Mouse (Mus musculus) layer of hippocampus, adult 11-12 months (tissue): ENCODE measurements around the gene Tas2r134.

Source experiments
- DNase-seq: peaks from one replicate; pipeline ENCODE4 v3.0.0; 2022; ENCODE audit warnings: low spot score

Gene Tas2r134

GRCm38 (mm10) chr2:51627211-51627610, at the start of gene Tas2r134:
Gene Tas2r134 (plus strand): TSS chr2:51627511.
- no peak for DNase-seq

- DNase-seq: no peak
These were observed 47.5 kb upstream of the Tas2r134 start for GRCm38 (mm10) chr2:51579767-51580166.

- no peak for DNase-seq
These were observed 43.0 kb upstream of the Tas2r134 start for GRCm38 (mm10) chr2:51584050-51585046.

- DNase-seq: no peak
These were observed 39.0 kb upstream of the Tas2r134 start for GRCm38 (mm10) chr2:51588336-51588735.

GRCm38 (mm10) chr2:51588895-51589294, 38.4 kb upstream of the Tas2r134 start:
- DNase-seq: no peak

- no peak for DNase-seq
These were observed 37.7 kb upstream of the Tas2r134 start for GRCm38 (mm10) chr2:51589627-51590026.

- DNase-seq: no peak
These were observed 37.0 kb upstream of the Tas2r134 start for GRCm38 (mm10) chr2:51590308-51590707.

GRCm38 (mm10) chr2:51592157-51592556, 35.2 kb upstream of the Tas2r134 start:
- DNase-seq: no peak

- no peak for DNase-seq
These were observed 27.7 kb upstream of the Tas2r134 start for GRCm38 (mm10) chr2:51599473-51600201.

- no peak for DNase-seq
These were observed 27.2 kb upstream of the Tas2r134 start for GRCm38 (mm10) chr2:51600202-51600487.

- no peak for DNase-seq
These were observed 26.4 kb upstream of the Tas2r134 start for GRCm38 (mm10) chr2:51600873-51601272.

- peak; percentile 19 for DNase-seq
These were observed 17.0 kb upstream of the Tas2r134 start for GRCm38 (mm10) chr2:51610305-51610704.

- no peak for DNase-seq
These were observed 16.4 kb upstream of the Tas2r134 start for GRCm38 (mm10) chr2:51610897-51611296.

- no peak for DNase-seq
These were observed 13.6 kb upstream of the Tas2r134 start for GRCm38 (mm10) chr2:51613716-51614115.

- DNase-seq: no peak
These were observed 5.4 kb upstream of the Tas2r134 start for GRCm38 (mm10) chr2:51621931-51622330.

- DNase-seq: no peak
These were observed 1.3 kb upstream of the Tas2r134 start for GRCm38 (mm10) chr2:51626007-51626406.

GRCm38 (mm10) chr2:51631428-51631827, 4.1 kb downstream of the Tas2r134 start:
- no peak for DNase-seq

- DNase-seq: no peak
These were observed 10.4 kb downstream of the Tas2r134 start for GRCm38 (mm10) chr2:51637681-51638080.

GRCm38 (mm10) chr2:51641635-51642034, 14.3 kb downstream of the Tas2r134 start:
- DNase-seq: no peak

GRCm38 (mm10) chr2:51643244-51644139, 16.2 kb downstream of the Tas2r134 start:
- no peak for DNase-seq

GRCm38 (mm10) chr2:51647972-51648371, 20.7 kb downstream of the Tas2r134 start:
- no peak for DNase-seq

GRCm38 (mm10) chr2:51649887-51650286, 22.6 kb downstream of the Tas2r134 start:
- DNase-seq: no peak
